Mouse (Mus musculus) adrenal gland, postnatal 4 days (tissue): ENCODE data around the gene Gm15517. TPM values are rescaled to one million over a fixed set of nuclear protein-coding genes. Genes with fewer than 3 reads are reported as not detected.
"Not testable (repeated sequence)": the region's sequence is repeated elsewhere in the genome, so short reads cannot be mapped to it uniquely, and the experiment has no call there.

Experiments used
- DNase-seq, 2 experiments: peaks; one replicate each; pipeline ENCODE4 v3.0.0; 2021 to 2022; ENCODE audit warnings: low spot score in 2 of 2, mixed read lengths in 2 of 2
- total RNA-seq, 2 experiments: library from RNA; stranded (reverse); gene quantifications; 2 replicates each; pipeline ENCODE4 v1.2.3; 2021

Gm15517 gene
- total RNA-seq, 2 experiments from 2014 or later = not detected

DNA sequence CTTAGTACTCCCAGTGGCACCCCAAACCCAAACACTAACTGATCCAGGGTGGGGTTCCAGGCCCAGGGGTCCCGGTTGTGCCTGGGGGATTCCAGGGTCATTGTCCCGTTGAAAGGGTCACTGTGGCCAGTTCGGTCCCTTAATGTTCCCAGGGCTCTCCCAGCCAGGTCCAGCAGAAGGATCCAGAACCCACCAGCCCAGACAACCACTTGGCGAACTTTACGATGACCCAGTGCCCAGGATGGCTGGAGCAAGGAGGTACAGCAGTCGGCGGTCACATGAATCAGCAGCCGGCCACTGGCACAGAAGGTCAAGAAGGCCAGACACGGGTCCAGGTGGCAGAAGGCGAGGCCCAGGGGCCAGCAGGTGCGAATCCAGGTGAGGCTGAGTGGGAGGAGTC, 6.9 kb downstream of the Gm15517 start:
- DNase-seq = no peak

DNA sequence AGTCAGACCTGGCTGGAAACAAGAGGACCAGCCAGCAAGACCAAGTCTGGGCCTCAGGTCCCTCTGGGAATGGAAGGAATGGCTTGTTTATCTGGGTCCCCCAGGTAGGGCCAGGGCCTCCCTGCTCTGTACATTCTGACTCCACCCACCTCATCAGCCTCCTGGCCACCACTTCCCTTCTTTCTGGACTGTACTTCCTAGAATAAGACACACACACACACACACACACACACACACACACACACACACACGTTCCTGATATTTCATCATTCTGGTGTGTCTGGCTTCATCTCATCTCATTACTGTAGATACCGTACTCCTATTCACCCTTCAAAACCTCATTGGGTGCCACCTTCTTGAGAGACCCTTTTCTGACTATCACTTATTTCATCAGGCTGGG, 8.2 kb downstream of the Gm15517 start:
- no peak for DNase-seq

DNA sequence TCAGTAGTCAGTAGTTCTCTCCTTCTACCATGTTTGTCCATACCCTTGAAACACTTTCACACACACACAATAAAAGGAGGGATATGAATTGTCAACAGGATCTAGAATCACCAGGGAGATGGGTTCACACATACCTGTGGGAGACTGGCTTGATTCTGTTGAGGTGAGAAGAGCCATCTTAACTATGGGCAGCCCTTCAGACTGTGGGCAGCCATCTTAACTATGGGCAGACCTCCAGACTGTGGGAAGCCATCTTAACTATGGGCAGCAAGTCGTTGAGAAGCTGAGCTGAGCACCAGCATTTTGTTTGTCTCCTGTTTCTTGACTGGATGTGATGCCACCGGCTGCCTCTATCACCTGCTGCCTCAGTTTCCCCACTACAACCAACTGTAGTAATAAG, 10.1 kb downstream of the Gm15517 start:
- DNase-seq = no peak

DNA sequence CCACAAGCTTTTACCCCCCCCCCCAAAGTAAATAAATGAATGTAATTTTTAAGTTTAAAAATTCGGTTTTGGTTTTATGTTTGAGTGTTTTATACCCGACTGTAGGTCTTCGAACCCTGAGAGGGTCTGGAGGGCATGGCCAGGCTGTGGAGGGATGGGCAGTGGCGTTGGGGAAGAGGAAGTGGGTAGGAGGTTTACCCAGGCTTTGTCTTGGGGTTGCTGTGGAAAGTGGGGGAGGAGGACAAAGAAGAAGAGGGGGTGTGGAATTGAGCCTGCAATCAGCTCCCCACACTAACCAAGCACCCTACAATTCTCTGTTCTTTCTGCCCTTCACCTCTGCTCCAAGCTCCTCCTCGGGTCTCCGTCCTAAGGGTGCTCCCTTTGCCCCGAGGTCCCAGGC, 11.3 kb downstream of the Gm15517 start:
- DNase-seq = no peak

DNA sequence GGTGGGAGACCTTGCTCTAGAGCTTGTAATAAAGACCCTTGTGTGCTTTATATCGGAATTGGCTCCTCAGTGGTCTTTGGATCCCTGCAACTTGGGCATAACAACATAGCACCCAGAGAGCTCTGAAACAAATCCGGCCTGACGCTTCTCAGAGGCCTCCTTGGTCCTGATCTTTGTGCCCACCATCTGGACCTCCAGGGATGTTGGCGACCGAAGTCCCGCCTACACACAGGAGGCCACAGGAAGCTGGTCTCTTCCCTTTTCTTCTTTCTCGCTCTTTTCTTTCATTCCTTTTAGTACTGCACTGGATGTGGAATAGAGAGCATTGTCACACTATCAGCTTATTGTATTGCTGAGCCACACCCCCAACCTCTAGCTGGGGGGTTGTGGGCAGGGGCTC, 12.2 kb downstream of the Gm15517 start:
- no peak for DNase-seq

DNA sequence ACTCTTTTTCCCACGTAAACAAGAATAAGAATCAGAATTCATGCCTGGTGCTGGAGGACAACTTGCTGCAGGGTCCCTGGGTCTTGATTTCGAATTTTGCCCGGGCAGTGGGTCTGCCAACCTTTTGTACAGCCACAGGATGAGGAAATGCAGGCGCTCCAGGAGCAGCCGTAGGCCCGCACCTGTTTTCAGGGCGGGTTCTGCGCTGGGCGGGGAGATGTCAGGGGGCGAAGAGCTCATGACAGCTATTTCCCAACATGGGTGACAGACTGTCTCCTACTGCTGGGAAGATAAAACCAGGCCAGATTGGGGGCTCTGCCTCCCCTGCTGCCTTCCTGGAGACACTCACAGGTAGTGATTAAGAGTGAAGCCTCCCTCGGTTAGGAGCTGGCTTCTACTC, 12.8 kb downstream of the Gm15517 start:
- DNase-seq = no peak

DNA sequence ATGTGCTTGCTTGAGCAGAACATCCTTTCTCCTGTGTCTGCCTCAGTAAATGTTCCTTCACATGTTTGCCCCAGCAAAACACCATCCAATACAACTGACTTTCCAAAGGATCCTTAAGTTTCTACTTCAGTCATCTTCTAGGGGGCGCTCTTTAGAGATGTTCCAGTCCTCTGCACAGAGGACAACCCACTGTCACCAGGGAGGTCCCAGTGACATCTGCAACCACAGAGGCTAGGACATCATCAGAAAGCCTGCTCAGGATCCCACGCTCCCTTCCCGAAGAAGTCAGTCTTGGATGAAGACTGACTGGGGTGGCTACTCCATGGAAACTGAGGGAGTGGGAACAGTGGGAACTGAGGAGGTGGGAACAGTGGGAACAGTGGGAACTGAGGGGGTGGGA, 14.3 kb downstream of the Gm15517 start:
- DNase-seq = no peak

DNA sequence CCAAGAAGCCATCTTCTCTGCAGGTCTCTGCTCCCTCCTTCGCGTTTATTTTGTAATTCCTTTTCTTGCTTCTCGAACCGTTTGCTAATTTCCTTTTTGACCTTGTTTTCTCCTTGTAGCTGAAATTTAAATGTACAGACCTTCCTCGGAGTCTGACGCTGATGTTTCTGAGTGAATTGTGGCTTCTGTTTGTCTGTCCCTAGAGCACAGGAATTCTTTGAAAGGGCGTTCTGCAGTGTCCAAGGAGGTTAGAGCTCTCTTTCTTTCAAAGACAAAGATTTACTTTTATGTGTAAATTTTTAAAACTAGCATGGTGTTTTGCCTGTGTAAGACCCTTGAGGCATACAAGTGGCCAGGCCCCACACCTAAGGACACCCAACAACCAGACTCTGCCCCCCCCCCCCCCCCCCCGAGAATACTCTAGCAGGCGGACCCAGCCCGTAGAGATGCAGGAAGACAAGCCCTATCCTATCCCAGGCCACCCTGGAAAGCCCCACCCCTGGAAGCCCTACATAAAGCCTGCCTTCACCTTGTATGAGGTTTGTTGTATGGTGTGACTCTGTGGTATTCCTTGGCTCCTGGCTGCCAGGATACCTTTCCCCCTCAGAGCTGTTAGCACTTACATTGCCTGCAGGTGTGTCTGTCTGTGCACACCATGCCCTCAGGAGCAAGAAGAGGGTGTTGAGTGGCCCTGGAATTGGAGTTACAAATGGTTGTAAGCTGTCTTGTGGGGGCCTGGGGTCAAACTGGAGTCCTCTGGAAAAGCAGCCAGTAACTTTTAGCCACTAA, 15.4 kb downstream of the Gm15517 start:
- no peak for DNase-seq

DNA sequence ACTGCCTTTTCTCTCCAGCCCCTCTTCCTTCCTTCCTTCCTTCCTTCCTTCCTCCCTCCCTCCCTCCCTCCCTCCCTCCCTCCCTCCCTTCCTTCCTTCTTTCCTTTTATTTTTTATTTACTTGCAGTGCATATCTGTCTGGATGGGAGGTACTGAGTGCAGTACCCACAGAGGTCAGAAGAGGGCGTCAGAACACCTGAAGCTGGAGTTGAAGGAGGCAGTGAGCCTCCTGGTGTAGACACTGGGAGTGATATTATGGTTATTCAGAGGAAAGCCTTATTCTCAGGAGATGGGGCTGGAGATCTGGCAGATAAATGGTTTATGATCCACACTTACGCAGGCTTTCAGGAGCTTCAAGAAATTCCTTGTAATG, 16.0 kb downstream of the Gm15517 start:
- DNase-seq = no peak

DNA sequence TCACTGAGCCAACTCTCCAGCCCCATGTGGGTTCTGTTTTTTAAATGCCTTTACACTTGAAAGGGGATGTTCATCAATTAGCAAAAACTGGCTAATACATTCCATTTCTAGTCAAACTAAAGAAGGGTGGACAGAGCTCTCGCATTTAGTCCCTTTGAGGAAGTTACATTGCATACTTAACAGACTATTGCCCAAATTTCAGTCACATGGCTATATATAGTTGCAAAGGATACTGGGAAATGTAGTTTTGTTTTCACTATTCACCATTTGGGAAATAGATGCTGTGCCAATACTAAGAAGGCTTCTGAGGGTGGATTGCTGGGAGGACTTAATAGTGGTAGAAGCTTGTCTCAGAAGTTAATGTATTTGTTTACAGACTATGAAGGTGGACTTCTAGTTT, 19.7 kb downstream of the Gm15517 start:
- no peak for DNase-seq

DNA sequence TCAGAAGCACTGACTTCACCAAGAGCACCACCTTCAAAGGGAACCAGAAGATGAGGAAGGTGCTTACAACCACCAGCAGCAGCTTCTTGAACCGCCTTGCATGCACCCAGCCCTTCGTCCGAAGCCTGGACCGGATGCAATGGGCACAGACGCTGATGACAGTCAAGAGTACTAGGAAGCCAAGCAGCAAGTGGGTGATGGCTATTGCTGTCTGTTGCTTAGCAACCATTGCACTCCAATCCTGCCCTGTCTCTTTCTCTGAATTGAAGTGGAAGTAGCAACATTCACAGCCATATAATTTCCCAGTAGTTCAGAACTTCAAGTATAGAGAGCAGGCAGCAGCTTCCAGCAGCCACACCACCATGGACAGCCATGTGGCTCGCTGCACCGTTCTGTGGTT, 20.3 kb downstream of the Gm15517 start:
- DNase-seq = no peak

DNA sequence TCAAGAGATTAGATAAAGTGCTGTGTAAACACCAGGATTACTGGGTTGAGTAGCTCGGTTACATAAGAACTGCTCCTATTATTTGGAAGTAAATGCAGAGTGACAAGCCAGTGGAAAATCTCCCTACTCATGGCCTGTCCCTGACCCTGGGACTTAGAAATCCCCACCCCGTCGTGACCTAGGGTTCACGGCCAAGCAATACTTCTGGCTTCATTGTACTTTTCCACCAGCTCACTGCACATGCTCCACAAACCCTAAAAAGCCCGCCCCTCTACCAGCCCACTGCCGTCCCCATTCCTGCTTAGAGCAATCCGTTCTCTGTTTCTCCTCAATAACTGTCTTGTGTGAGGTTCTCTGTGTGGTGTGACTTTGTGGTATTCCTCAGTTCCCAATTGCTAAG, 26.5 kb downstream of the Gm15517 start:
- no peak for DNase-seq

DNA sequence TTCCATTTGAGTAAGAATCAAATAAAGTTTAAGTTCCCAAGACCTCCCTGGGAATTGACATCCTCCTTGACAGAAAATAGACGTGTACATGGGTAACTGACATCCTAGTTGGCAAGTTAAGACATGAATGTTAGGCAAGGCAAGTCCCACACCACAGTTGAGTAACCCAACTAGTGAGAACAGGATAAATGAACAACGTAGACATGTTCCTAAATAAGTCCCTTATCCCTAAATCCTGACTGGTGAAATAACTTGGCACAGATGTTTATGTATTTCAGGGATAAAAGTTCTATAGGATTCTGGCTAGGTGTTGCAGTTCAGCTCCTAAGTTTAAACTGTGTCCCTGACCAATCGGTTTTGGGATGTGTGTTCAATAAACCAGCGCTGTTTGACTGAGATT, 29.7 kb downstream of the Gm15517 start:
- DNase-seq = no peak

DNA sequence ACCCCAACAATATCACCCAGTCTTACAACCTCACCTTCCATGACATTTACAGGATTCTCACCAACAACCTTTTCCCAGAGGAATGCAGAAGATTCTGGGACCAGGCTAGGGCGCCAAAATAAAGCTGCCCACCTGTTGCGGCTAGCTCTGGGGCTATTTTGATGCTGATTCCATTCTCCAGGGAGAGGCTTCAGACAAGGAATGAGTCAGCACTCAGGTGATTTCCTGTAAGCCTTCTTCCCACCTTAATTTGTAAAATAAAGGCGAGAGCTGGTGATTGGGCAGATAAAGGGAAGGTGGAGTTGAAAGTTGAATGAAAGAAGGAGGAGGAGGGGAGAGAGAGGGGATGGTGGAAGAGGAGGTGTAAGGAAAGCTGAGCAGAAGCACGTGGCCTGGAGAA, 30.2 kb downstream of the Gm15517 start:
- no peak for DNase-seq

DNA sequence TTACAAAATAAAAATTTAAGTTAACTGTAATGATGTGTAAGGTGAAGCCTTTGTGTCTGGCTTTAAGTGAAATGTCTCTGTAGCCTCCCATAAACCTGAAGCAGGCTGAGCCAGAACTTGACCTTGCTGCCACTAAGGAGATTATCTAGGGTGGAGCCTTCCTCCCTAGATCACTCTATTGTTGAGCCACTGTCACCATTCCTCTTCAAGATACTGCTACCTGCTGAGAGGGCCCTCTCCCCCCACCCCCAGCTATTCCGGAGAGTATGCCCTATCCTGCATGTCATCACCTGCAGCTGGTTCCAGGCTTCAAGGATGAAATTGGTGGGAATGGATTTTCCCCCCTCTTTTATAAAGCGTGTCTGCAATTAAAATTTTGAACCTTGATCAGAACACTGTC, 36.3 kb downstream of the Gm15517 start:
- not testable (repeated sequence) for DNase-seq

DNA sequence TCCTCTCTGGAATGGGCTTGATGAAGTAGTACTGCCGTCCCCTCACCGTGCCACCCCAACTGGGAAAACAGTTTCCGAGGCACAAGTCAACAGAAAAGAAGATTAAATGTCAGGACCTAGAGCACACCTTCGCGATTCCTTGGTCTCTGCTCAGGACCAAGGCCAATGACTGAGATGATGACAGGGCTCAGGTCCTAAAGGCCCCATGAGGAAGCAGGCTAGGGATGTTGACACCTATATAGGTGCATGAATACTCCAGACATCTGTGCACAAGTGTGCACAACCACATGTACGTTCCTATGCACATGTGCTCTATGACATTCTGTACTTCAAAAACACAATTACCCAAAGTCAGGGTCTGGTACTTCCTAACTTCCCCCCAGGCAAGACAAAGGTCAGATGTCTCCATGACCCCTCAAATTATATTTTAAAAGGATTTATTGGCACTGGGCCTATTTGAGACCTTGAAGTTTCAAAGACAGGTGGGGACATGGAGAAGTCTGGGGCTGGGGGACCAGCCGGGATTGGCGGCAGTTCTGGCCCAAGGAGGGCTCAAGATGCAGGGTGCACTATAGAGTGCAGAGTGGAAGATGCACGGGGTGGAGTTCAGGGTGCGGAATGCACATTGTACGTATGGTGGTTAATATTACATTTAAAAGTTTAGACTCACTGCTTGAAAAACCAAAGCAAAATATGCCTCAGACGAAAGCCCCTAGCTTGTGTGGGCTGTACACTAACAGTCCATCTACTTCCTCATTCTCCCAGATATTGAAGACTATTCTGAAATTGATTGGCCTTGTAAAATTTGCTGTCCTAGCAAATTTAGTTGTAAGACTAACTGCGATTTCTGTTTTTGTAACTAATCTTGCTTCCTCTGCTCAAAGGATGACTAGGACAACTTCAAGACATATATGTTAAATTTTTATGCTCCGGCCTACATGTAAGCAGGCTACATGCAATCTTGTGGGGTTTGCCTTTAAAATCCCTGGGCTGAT, 42.4 kb downstream of the Gm15517 start:
- no peak for DNase-seq

DNA sequence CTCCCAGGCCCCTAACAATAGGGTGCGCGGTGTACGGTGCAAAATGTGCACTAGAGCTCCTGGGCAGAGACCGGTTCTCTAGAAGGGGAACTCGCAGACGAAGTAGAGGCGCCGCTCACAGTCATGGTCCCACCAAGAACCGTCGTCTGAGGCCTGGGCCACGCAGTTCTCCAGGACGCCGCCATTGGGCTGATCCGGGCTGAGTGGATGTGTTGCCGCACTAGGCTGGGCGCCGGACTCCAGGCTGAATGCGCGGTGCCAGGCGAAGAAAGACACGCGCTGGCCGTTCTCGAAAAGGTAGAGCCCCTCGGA, 43.2 kb downstream of the Gm15517 start:
- DNase-seq = no peak

DNA sequence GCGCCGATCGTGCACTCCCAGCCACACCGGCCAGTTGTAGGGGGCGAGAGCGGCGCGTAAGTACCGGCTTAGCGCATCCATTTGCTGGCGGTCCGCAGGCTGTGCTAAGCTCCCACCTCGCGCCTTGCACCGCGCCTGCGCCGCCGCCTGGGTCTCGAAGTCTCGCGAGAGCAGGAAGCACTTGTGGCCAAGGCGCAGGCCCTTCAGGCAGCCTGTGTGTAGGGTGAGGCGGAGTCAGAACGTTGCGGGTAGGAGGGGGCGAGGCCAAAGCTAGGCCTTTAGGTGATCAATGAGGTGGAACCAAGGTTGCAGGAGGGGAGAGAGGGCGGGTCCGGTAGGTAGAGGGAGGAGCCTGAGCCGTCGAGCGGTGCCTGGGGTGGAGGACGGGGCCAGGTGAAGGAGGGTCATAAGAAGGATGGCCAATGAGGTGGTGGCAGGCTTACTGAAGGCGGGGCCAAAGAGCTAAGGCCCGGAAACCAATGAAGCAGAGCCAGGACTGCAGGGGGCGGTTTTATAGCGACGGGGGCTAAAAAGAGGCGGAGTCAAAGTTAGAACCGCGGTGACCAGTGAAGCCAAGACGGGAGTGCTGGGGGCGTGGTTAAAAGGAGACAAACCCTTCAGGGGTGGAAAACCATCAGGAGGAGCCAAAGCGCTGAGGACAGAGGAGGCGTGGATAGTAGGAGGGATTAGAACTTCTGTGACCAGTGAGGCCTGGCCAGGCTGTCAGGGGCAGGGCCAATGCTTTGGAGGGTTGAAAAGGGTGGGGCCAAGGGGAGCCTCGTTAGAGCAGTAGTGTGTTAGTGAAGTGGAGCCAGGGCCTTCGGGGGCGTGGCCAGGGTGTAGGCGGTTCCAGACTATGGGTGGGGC, 43.8 kb downstream of the Gm15517 start:
- DNase-seq = peak; percentile 86 to 90

DNA sequence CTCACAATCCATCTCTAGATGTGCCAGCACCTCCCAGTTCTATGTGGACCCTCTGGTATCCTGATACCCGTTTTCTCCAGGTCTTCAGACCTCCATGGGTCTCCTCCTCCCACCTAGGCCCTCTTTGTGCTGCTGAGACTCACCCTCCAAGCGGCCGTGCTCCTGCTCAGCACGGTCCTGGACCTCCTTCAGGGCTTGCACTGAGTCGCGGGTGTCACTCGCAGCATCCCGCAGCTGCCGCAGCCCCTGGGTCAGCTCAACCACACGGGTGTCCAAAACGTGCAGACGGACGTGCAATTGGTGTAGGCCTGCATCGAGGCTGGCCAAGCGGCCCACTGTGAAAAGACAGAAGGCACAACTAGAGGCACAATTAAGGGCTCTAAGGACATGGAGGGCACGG, 44.4 kb downstream of the Gm15517 start:
- DNase-seq = no peak

DNA sequence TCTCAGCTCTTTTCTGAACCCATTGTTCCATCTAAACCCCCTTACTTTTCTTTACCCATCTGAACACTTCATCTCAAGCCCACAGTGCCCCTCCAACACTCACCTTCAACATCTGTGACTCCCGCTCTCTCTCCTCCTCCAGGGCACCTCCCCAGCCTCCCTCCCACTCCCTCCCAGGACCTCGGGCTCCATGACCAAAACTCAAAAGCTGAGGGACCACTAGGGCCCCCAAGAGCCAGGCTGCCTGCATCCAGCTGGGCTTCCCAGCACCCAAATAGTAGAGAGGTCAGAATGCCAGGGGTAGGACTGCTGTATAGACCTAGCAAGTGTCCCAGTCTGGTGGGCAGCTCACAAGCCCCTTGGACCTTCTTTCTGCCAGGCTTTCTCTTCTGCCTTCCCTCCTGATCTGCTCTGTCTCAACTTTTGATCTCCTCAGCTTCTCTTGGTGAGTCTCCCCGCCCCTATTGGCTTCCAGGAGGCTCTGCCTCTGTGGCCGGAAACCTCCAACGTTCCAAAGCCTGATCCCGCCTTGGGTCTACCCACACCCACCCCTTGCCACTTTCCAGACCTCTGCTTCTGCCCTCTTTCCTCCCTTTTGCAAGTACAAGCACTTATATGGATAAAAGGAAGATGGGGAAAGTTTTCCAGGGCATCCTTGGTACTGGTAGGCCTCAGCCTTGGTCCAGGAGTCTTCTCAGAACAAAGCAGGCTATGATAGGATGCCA, 45.4 kb downstream of the Gm15517 start, which contains the start of gene Clec11a:
Gene Clec11a (minus strand): TSS at position 387 of the 725 bp plus-strand sequence.
- DNase-seq = no peak
